Mouse (Mus musculus) stomach, postnatal 0 days (tissue): ENCODE measurements at regions not wholly inside any gene's neighbourhood (a gene's known extent, or its start where the extent isn't known, plus 50 kb on each side); places are given as distances from the start of the nearest gene placed in this dataset.

Experiments used
- CTCF ChIP-seq: IDR thresholded peaks from 2 replicates; pipeline ENCODE4 v1.5.1; 2016; ENCODE audit warnings: antibody characterized with exemption, low read depth, mild to moderate bottlenecking, moderate library complexity
- EP300 ChIP-seq: optimal IDR thresholded peaks from 2 replicates; pipeline ENCODE3; 2016; ENCODE audit warnings: antibody characterized with exemption

GRCm38 (mm10) chr4:7688516-7688915, 550.3 kb downstream of the Car8 start:
- TF ChIP-seq EP300, result no peak
- no peak for TF ChIP-seq CTCF
